Mouse (Mus musculus) lung, embryonic 15.5 days (tissue): ENCODE data around the gene Rpl3l. TPM values are rescaled to one million over a fixed set of nuclear protein-coding genes. Genes with fewer than 3 reads are reported as not detected.
A peak's percentile ranks its signal among the peaks of the same experiment; 100 is the strongest.
"Not testable (repeated sequence)": the region's sequence is repeated elsewhere in the genome, so short reads cannot be mapped to it uniquely, and the experiment has no call there.

Experiments used
- ATAC-seq: fragments of 200-750 bp; cut with Nextera tagmentation; 2 replicates; pipeline ENCODE4 v1.8.0; 2017; ENCODE audit warnings: moderate number of reproducible peaks, borderline replicate concordance; ENCODE audit not compliant: low FRiP score, low TSS enrichment; ENCODE audit errors: extremely low read depth
- H3K27ac ChIP-seq: fragments of 300-500 bp; sonication (generic); 2 replicates; pipeline ENCODE4 v1.5.1; 2015; ENCODE audit warnings: moderate library complexity, mild to moderate bottlenecking, inconsistent platforms
- H3K27me3 ChIP-seq: fragments of 300-500 bp; sonication (generic); 2 replicates; pipeline ENCODE4 v1.6.1; 2015; ENCODE audit warnings: inconsistent platforms
- H3K36me3 ChIP-seq: fragments of 300-500 bp; sonication (generic); 2 replicates; pipeline ENCODE4 v1.6.1; 2015; ENCODE audit warnings: inconsistent platforms
- H3K4me1 ChIP-seq: fragments of 300-500 bp; sonication (generic); 2 replicates; pipeline ENCODE4 v1.6.1; 2015; ENCODE audit warnings: inconsistent platforms
- H3K4me2 ChIP-seq: fragments of 300-500 bp; sonication (generic); 2 replicates; pipeline ENCODE4 v1.6.1; 2015; ENCODE audit warnings: inconsistent platforms, mild to moderate bottlenecking, moderate library complexity
- H3K4me3 ChIP-seq: fragments of 300-500 bp; sonication (generic); 2 replicates; pipeline ENCODE4 v1.5.1; 2015; ENCODE audit warnings: mild to moderate bottlenecking, inconsistent platforms
- H3K9ac ChIP-seq: fragments of 300-500 bp; sonication (generic); 2 replicates; pipeline ENCODE4 v1.6.1; 2015; ENCODE audit warnings: inconsistent platforms
- H3K9me3 ChIP-seq: fragments of 300-500 bp; sonication (generic); 2 replicates; pipeline ENCODE4 v1.6.1; 2016; ENCODE audit warnings: inconsistent platforms
- WGBS: fragments of 180-500 bp; shearing (Covaris S2); methylation state at CpG from one replicate; pipeline ENCODE4 v1.1.7; 2015; 5-methylcytosine and 5-hydroxymethylcytosine counted together
- polyA plus RNA-seq: library from polyadenylated mRNA; unstranded; fragments of >200 nt; fragmentation: Nextera tagmentation; extraction: Ambion mirVana; gene quantifications from 2 replicates; pipeline ENCODE4 v1.2.1, GENCODE M21; 2015

Rpl3l gene
- polyA plus RNA-seq, 1 experiment from 2014 or later: not detected

- no peak for ATAC-seq
- Histone ChIP-seq H3K27me3 (no peaks in the 10 kb centered on the region), H3K9me3 (no peaks in the 10 kb centered on the region), H3K4me1 (peaks cover 28% of the 10 kb centered on the region), H3K27ac (no peak overlapping the region), H3K4me3 (no peak overlapping the region), H3K9ac (no peak overlapping the region), H3K36me3 (peaks cover 52% of the 10 kb centered on the region), H3K4me2 (no peak overlapping the region)
- 93% methylated on average over 9 of the region's 9 CpGs for WGBS
Observed at GRCm38 (mm10) chr17:24701251-24701650, 26.4 kb upstream of the Rpl3l start.

DNA sequence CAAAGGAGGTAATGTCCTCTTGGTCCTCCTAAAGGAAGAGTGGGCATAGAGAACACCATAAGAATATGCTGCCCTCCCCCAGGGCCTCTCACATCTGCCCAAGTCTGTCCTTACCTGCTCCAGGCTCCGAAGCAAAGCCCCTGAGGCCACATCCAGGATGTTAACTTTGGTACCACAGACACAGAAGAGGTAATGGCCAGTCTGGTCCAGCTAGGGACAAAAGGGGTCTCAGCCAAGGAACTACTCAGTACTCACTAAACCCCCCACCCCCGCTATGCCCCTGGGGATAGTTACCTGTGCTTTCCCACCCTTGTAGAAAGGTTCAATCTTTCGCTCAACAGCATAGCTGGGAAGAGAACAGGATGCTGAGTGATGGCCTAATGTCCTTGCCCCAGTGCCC is 21.8 kb upstream of the Rpl3l start:
- H3K4me1 ChIP-seq: peaks cover 17% of the 10 kb centered on the region
- H3K27ac ChIP-seq: no peak overlapping the region
- WGBS: 93% methylated on average over 3 of the region's 3 CpGs
- H3K4me3 ChIP-seq: no peak overlapping the region; the same call in 1 of the 2 replicates
- ATAC-seq: no peak
- H3K27me3 ChIP-seq: no peaks in the 10 kb centered on the region
- H3K9ac ChIP-seq: no peak overlapping the region
- H3K4me2 ChIP-seq: no peak overlapping the region
- H3K9me3 ChIP-seq: no peaks in the 10 kb centered on the region
- peaks cover 40% of the 10 kb centered on the region for H3K36me3 ChIP-seq

DNA sequence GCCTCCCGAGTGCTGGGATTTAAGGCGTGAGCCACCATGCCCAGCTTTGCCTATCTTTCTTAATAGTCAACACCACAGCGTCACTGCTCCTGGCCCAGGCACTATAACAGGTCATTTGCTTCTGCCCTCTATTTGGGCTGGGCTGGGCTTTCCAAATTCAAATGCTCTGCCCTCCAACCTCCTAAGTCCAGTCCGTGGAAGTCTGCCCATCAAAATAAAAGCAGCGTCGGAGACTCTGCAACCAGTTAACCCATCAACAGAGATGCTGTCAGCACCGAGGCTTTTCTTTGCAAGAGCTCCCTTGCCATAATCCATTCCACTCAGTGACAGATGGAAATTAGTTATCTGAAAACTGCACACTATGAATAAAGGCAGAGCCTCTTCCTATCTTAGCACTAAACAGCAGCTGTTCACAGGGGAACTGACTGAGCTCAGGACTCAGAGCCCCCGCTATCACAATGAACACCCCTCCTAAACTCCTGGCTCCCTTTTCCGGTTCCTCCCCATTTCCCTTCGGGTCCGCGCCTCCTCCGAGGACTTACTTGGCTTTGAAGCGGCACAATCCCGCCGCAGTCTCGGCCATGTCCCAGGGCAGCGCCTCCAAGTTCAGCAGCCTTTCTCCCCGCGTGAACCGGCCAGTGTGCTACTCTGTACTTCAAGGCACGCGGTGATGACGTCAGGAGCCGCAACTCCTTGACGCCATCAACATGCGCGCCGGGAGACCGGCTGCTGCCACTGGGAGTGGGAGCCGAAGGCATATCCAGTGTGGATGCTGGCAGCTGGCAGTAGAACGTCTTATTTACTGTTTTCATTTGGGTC is 20.4 kb upstream of the Rpl3l start, which contains the start of gene Tbl3:
Gene Tbl3 (minus strand): TSS at position 679 of the 819 bp plus-strand sequence.
- WGBS: 3% methylated on average over 32 of the region's 32 CpGs
- peaks cover 17% of the 10 kb centered on the region for H3K4me1 ChIP-seq
- H3K9ac ChIP-seq: peak within 1 kb of the TSS; percentile 80
- H3K4me3 ChIP-seq: peak within 1 kb of the TSS; percentile 90
- ATAC-seq: peak; percentile 81
- H3K9me3 ChIP-seq: no peaks in the 10 kb centered on the region
- H3K4me2 ChIP-seq: peak within 1 kb of the TSS; percentile 74
- H3K27ac ChIP-seq: peak within 1 kb of the TSS; percentile 81
- peaks cover 26% of the 10 kb centered on the region for H3K36me3 ChIP-seq
- no peaks in the 10 kb centered on the region for H3K27me3 ChIP-seq

- peak overlapping the region; percentile 81 for H3K27ac ChIP-seq
- H3K9me3 ChIP-seq: no peaks in the 10 kb centered on the region
- peak overlapping the region; percentile 90 for H3K4me3 ChIP-seq
- H3K4me2 ChIP-seq: peak overlapping the region; percentile 74
- H3K36me3 ChIP-seq: peaks cover 19% of the 10 kb centered on the region
- WGBS: 3% methylated on average over 24 of the region's 24 CpGs
- peak overlapping the region; percentile 80 for H3K9ac ChIP-seq
- peak; percentile 55; the same call in 1 of the 2 replicates for ATAC-seq
- no peaks in the 10 kb centered on the region for H3K27me3 ChIP-seq
- peaks cover 17% of the 10 kb centered on the region for H3K4me1 ChIP-seq
Observed at GRCm38 (mm10) chr17:24707801-24708425, 19.7 kb upstream of the Rpl3l start.

DNA sequence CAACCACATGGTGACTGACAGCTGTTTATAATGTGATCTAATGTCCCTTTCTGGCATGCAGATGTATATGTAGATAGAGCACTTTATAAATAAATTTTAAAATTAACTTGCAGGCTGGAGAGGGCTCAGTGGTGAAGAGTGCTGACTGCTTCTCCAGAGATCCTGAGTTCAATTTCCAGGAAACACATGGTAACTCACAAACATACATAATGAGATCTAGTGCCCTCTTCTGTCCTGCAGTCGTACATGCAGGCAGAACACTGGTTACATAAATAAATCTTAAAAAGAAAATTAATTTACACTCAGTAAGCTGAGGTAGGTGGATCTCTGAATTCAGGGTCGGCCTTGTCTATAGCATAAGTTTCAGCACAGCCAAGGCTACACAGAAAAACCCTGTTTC is 19.0 kb upstream of the Rpl3l start:
- 30% methylated on average over 2 of the region's 2 CpGs for WGBS
- Histone ChIP-seq H3K9ac (no peak overlapping the region), H3K36me3 (peaks cover 16% of the 10 kb centered on the region), H3K4me1 (peaks cover 17% of the 10 kb centered on the region), H3K4me2 (peak overlapping the region; percentile 74; the same call in 1 of the 2 replicates), H3K9me3 (no peaks in the 10 kb centered on the region), H3K4me3 (peak overlapping the region; percentile 90), H3K27ac (no peak overlapping the region), H3K27me3 (no peaks in the 10 kb centered on the region)
- no peak for ATAC-seq

GRCm38 (mm10) chr17:24715556-24715955 is 12.1 kb upstream of the Rpl3l start:
- ATAC-seq: no peak
- Histone ChIP-seq H3K4me1 (peaks cover 8% of the 10 kb centered on the region), H3K4me3 (no peak overlapping the region), H3K27me3 (no peaks in the 10 kb centered on the region), H3K27ac (no peak overlapping the region), H3K4me2 (no peak overlapping the region), H3K9me3 (no peaks in the 10 kb centered on the region), H3K9ac (no peak overlapping the region), H3K36me3 (peaks cover 13% of the 10 kb centered on the region; the same call in 1 of the 2 replicates)
- WGBS: 79% methylated on average over 6 of the region's 6 CpGs

- H3K4me1 ChIP-seq: peaks cover 9% of the 10 kb centered on the region
- 94% methylated on average over 15 of the region's 15 CpGs for WGBS
- H3K4me2 ChIP-seq: no peak overlapping the region
- H3K36me3 ChIP-seq: peaks cover 14% of the 10 kb centered on the region
- no peak overlapping the region for H3K4me3 ChIP-seq
- H3K9ac ChIP-seq: no peak overlapping the region
- H3K27me3 ChIP-seq: no peaks in the 10 kb centered on the region
- no peak overlapping the region for H3K27ac ChIP-seq
- H3K9me3 ChIP-seq: no peaks in the 10 kb centered on the region
- no peak for ATAC-seq
Observed at GRCm38 (mm10) chr17:24716166-24716682, 11.4 kb upstream of the Rpl3l start.

DNA sequence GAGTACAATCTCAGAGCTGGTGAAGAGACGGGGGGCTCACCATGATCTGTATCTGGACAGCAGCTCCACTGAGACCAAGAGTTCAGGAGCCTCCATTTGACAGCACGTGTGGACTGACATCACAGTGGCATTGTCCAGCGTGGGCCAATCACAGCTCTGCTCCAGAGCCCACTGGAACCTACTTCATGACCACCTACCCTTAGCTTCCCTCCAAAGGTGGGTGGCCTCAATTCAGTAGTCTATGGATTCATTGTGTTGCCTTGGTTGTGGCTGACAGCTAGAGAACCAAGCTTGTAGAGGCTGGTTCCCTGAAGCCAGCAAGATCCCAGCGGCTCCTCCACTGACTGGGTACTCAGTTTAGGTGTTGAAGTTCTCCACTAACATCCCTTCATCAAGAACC is 9.7 kb upstream of the Rpl3l start, which contains the start of the genes Rnf151 and Rps2:
Gene Rnf151 (minus strand): TSS at position 121 of the 400 bp plus-strand sequence.
Gene Rps2 (plus strand): TSS at position 174 of the 400 bp plus-strand sequence.
- Histone ChIP-seq H3K27ac (no peak within 1 kb of the TSS), H3K4me3 (peak within 1 kb of the TSS; percentile 91), H3K36me3 (peaks cover 29% of the 10 kb centered on the region), H3K4me2 (peak within 1 kb of the TSS; percentile 62), H3K27me3 (no peaks in the 10 kb centered on the region), H3K9me3 (no peaks in the 10 kb centered on the region), H3K9ac (peak within 1 kb of the TSS; percentile 97), H3K4me1 (peaks cover 26% of the 10 kb centered on the region)
- WGBS: 85% methylated on average over 4 of the region's 4 CpGs
- no peak for ATAC-seq

DNA sequence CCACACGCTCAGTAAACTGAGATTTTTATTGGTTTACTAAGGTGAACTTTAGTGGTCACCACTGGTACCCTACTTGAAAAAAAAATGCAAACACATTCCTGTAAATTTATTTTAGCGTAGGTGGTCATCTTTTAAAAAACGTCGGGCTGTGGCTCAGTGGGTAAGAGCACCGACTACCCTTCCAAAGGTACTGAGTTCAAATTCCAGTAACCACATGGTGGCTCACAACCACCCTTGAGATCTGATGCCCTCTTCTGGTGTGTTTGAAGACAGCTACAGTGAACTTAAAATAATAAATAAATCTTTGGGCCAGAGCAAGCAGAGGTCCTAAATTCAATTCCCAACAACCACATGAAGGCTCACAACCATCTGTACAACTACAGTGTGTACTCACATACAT is 8.7 kb upstream of the Rpl3l start:
- ATAC-seq, H3K27me3 ChIP-seq, H3K27ac ChIP-seq, H3K9me3 ChIP-seq: not testable (repeated sequence)
- 54% methylated on average over 5 of the region's 5 CpGs for WGBS
- H3K4me2 ChIP-seq: peak overlapping the region; percentile 62
- H3K4me1 ChIP-seq: peaks cover 33% of the 10 kb centered on the region
- H3K36me3 ChIP-seq: peaks cover 29% of the 10 kb centered on the region
- H3K9ac ChIP-seq: peak overlapping the region; percentile 97
- peak overlapping the region; percentile 91 for H3K4me3 ChIP-seq

DNA sequence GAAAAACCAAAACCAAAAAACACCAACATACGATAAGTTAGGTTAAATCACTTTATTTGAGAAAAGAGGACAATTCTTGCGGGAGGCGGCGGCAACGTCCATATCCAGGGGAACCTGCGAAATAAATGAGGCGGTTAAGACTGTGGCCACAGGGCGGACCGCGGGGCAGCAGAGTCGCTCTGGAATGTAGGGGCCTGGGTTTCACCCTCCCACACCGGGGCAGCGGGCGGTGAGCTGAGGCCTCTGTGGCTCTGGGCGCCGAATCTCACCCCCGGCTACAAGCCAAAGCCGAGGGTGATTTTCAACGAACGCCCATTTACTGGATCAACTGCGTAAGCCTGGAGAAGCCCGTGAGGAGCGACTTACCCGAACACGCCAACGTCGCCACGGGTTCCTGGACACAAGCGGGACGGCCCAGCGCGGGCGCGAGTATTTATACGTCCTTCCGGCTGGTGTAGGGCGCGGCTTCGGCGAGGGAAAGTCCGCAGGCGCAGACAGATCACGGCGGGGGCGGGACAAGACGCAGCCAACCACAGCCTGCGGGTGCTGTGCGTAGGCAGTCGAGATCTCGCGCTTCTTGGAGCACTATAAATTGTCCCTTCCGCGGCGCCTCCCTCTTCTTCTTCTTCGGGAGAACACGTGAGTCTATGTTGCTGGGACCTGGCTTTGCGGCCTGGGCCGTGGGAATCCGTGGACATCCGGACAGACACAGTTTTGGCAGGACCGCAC is 8.0 kb upstream of the Rpl3l start:
- peak overlapping the region; percentile 91 for H3K4me3 ChIP-seq
- peak; percentile 97 for ATAC-seq
- peak overlapping the region; percentile 81 for H3K4me2 ChIP-seq
- peak overlapping the region; percentile 97 for H3K9ac ChIP-seq
- peak overlapping the region; percentile 84 for H3K27ac ChIP-seq
- no peaks in the 10 kb centered on the region for H3K27me3 ChIP-seq
- H3K9me3 ChIP-seq: no peaks in the 10 kb centered on the region
- WGBS: under 1% methylated on average over 61 of the region's 61 CpGs
- peaks cover 36% of the 10 kb centered on the region for H3K4me1 ChIP-seq
- H3K36me3 ChIP-seq: peaks cover 29% of the 10 kb centered on the region

DNA sequence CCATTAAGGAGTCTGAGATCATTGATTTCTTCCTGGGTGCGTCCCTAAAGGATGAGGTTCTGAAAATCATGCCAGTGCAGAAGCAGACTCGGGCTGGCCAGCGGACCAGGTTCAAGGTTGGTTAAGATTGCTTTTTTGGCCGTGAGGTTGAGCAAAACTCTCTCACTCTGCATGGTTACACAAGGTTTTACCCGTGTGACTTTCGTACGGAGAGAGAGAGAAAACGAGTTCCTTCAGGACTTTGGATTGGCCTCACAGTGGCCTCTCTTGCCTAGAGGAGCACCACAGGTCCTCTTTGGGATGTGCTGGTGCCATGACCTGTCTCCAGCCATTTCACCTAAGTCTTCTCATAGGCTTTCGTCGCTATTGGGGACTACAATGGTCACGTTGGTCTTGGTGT is 7.0 kb upstream of the Rpl3l start:
- H3K4me2 ChIP-seq: peak overlapping the region; percentile 81
- H3K9ac ChIP-seq: peak overlapping the region; percentile 80
- H3K4me1 ChIP-seq: peaks cover 36% of the 10 kb centered on the region
- peak overlapping the region; percentile 84 for H3K27ac ChIP-seq
- peaks cover 23% of the 10 kb centered on the region for H3K36me3 ChIP-seq
- not testable (repeated sequence) for H3K9me3 ChIP-seq, H3K27me3 ChIP-seq, ATAC-seq
- under 1% methylated on average over 11 of the region's 11 CpGs for WGBS
- peak overlapping the region; percentile 91 for H3K4me3 ChIP-seq
